ENCODE assay signal across 8 mouse cellular contexts in genomic region chr7:45233580-45234332, GRCm38 (mm10). TPM values are rescaled to one million over a fixed set of nuclear protein-coding genes. Genes with fewer than 3 reads are reported as not detected.
DNase-seq lines count a peak whose midpoint lies in the region; ATAC-seq and TF ChIP-seq lines count a peak whose summit lies in the region.

No protein-coding gene starts in this region.

- peaks cover 7% of the 10 kb centered on the region; the same call in 1 of the 2 replicates for H3K27me3 ChIP-seq in liver, embryonic 12.5 days (replicated peaks)
- H3K27me3 ChIP-seq in stomach, postnatal 0 days (ENCODE audit: control insufficient read depth, insufficient read depth, low read length): 0 out of 2 replicates have a peak, but pooled peaks cover 2% of the 10 kb centered on the region

- DNase-seq in cerebellum, adult 9-11 months: peak; percentile 32
- DNase-seq in cerebellum, adult 9-10 months: no peak
- DNase-seq in ES-E14 (ENCODE audit: low read depth, low spot score): no peak
- DNase-seq in kidney, postnatal 14 days: peak; percentile 28
- DNase-seq in stomach, postnatal 0 days (ENCODE audit: low spot score): no peak
- no peak for DNase-seq in ovary, adult 18-20 months (ENCODE audit: low spot score)

- peak overlapping the region; percentile 65; the same call in 1 of the 2 replicates for H3K9ac ChIP-seq in ES-E14 (ENCODE audit: insufficient read depth, low read depth, low read length, poor library complexity, severe bottlenecking)
- H3K9ac ChIP-seq in liver, embryonic 12.5 days: peak overlapping the region; percentile 45
- H3K9ac ChIP-seq in stomach, postnatal 0 days (ENCODE audit: low read length): 0 out of 2 replicates have a peak overlapping the region, but pooled peaks have one; percentile 1

- no peak for TF ChIP-seq EP300 in stomach, postnatal 0 days (optimal IDR thresholded peaks at IDR 0.05)

- in situ Hi-C loops in ES-E14 (cut with MboI; ENCODE audit: low sequenced_read_pairs in 2 of 2, unreplicated experiment in 2 of 2): no loop called here

- peaks cover 7 to 27% of the 10 kb centered on the region in 2 experiments for H3K4me1 ChIP-seq in ES-E14 (ENCODE audit: control insufficient read depth in 2 of 2, insufficient read depth in 2 of 2, low read length in 2 of 2, poor library complexity in 1 of 2)
- peaks cover 50% of the 10 kb centered on the region for H3K4me1 ChIP-seq in liver, embryonic 12.5 days
- peaks cover 9% of the 10 kb centered on the region; the same call in 1 of the 2 replicates for H3K4me1 ChIP-seq in stomach, postnatal 0 days (replicated peaks; ENCODE audit: control insufficient read depth, insufficient read depth)

- H3K4me3 ChIP-seq in ES-E14 (ENCODE audit: insufficient read depth in 1 of 2, low read depth in 1 of 2, low read length in 2 of 2, poor library complexity in 1 of 2, severe bottlenecking in 1 of 2): peak overlapping the region; percentile 47 to 65
- H3K4me3 ChIP-seq in liver, embryonic 12.5 days: peak overlapping the region; percentile 8; the same call in 1 of the 2 replicates
- 0 out of 2 replicates have a peak overlapping the region, but pooled peaks have one; percentile 2 for H3K4me3 ChIP-seq in stomach, postnatal 0 days (ENCODE audit: low read depth, low read length)

- ATAC-seq in frontal cortex, adult (ENCODE audit: low TSS enrichment): peak; percentile 81
- ATAC-seq in liver, embryonic 12.5 days: no peak
- ATAC-seq in stomach, postnatal 0 days (ENCODE audit: low FRiP score, low TSS enrichment): no peak

- WGBS in liver, embryonic 12.5 days (ENCODE audit: insufficient replicate concordance): 50% methylated on average over 20 of the region's 20 CpGs
- WGBS in stomach, postnatal 0 days: 40% methylated on average over 20 of the region's 20 CpGs

- H3K36me3 ChIP-seq in ES-E14 (ENCODE audit: control insufficient read depth, insufficient read depth, low read length, poor library complexity, severe bottlenecking): peaks cover 32% of the 10 kb centered on the region
- H3K36me3 ChIP-seq in liver, embryonic 12.5 days: peaks cover 19% of the 10 kb centered on the region
- H3K36me3 ChIP-seq in stomach, postnatal 0 days (ENCODE audit: control insufficient read depth, insufficient read depth, low read length): no peaks in the 10 kb centered on the region; the same call in 1 of the 2 replicates

- peak overlapping the region; percentile 59 for H3K4me2 ChIP-seq in liver, embryonic 12.5 days
- peak overlapping the region; percentile 51 for H3K4me2 ChIP-seq in stomach, postnatal 0 days (replicated peaks; ENCODE audit: low read depth)

- no peaks in the 10 kb centered on the region for H3K9me3 ChIP-seq in ES-E14 (ENCODE audit: control insufficient read depth, insufficient read depth, low read depth, low read length)
- no peaks in the 10 kb centered on the region for H3K9me3 ChIP-seq in liver, embryonic 12.5 days (replicated peaks)
- no peaks in the 10 kb centered on the region for H3K9me3 ChIP-seq in stomach, postnatal 0 days (ENCODE audit: control insufficient read depth, low read length)

- H3K27ac ChIP-seq in ES-E14 (ENCODE audit: insufficient read depth, low read depth, low read length, poor library complexity, severe bottlenecking): no peak overlapping the region
- no peak overlapping the region for H3K27ac ChIP-seq in liver, embryonic 12.5 days
- H3K27ac ChIP-seq in stomach, postnatal 0 days (replicated peaks): peak overlapping the region; percentile 4; the same call in 1 of the 2 replicates

- no peak for TF ChIP-seq CTCF in stomach, postnatal 0 days (IDR thresholded peaks at IDR 0.05; ENCODE audit: low read depth)

TF ChIP-seq in ES-E14, 5 proteins besides CTCF, POLR2A, EP300 and RAD21:
- TF ChIP-seq CHD2 (IDR thresholded peaks at IDR 0.05; ENCODE audit: low read depth, low read length): no peak
- no peak for TF ChIP-seq MAFK (IDR thresholded peaks at IDR 0.05; ENCODE audit: insufficient read depth, low read depth, low read length)
- no peak for TF ChIP-seq HCFC1 (IDR thresholded peaks at IDR 0.05; ENCODE audit: borderline replicate concordance, insufficient read depth, low read length)
- TF ChIP-seq ZC3H11A (IDR thresholded peaks at IDR 0.05; ENCODE audit: borderline replicate concordance, low read depth, low read length): no peak
- no peak for TF ChIP-seq ZNF384 (IDR thresholded peaks at IDR 0.05; ENCODE audit: low read depth, low read length)

RNA-seq across cellular contexts. Expression of gene Cd37, which starts 5.2 kb away (rescaled TPM):
- total RNA-seq in ES-E14 (2012; rRNA removed): 37.6 and 50.8 TPM in 2 replicates
- polyA plus RNA-seq in liver, embryonic 12.5 days (2016; fragmentation: Nextera tagmentation; extraction: Ambion mirVana): 14.0 and 14.6 TPM in 2 replicates
- polyA plus RNA-seq in stomach, postnatal 0 days (2015; fragmentation: Nextera tagmentation; extraction: Ambion mirVana): 1.5 and 1.8 TPM in 2 replicates

RNA-seq across cellular contexts. Expression of gene Slc6a16, which starts 7.1 kb away (rescaled TPM):
- 12.7 and 14.6 TPM in 2 replicates for total RNA-seq in ES-E14 (2012; rRNA removed)
- polyA plus RNA-seq in liver, embryonic 12.5 days (2016; fragmentation: Nextera tagmentation; extraction: Ambion mirVana): not detected in 2 replicates
- 0.07 and 0.18 TPM in 2 replicates for polyA plus RNA-seq in stomach, postnatal 0 days (2015; fragmentation: Nextera tagmentation; extraction: Ambion mirVana)

RNA-seq across cellular contexts. Expression of gene Tead2, which starts 18.2 kb away (rescaled TPM):
- 95.9 and 111 TPM in 2 replicates for total RNA-seq in ES-E14 (2012; rRNA removed)
- 23.6 and 28.2 TPM in 2 replicates for polyA plus RNA-seq in liver, embryonic 12.5 days (2016; fragmentation: Nextera tagmentation; extraction: Ambion mirVana)
- 26.8 and 29.5 TPM in 2 replicates for polyA plus RNA-seq in stomach, postnatal 0 days (2015; fragmentation: Nextera tagmentation; extraction: Ambion mirVana)

RNA-seq across cellular contexts. Expression of gene Dkkl1, which starts 21.8 kb away (rescaled TPM):
- 4.7 and 6.9 TPM in 2 replicates for total RNA-seq in ES-E14 (2012; rRNA removed)
- 1.9 and 3.0 TPM in 2 replicates for polyA plus RNA-seq in liver, embryonic 12.5 days (2016; fragmentation: Nextera tagmentation; extraction: Ambion mirVana)
- polyA plus RNA-seq in stomach, postnatal 0 days (2015; fragmentation: Nextera tagmentation; extraction: Ambion mirVana): 48.4 TPM in 2 replicates

RNA-seq across cellular contexts. Expression of gene Ccdc155, which starts 29.1 kb away (rescaled TPM):
- 2.4 and 2.7 TPM in 2 replicates for total RNA-seq in ES-E14 (2012; rRNA removed)
- polyA plus RNA-seq in liver, embryonic 12.5 days (2016; fragmentation: Nextera tagmentation; extraction: Ambion mirVana): 0.07 and 0.13 TPM in 2 replicates
- 0.07 and 0.13 TPM in 2 replicates for polyA plus RNA-seq in stomach, postnatal 0 days (2015; fragmentation: Nextera tagmentation; extraction: Ambion mirVana)

Comparison
In these comparisons a context has a peak if more than half of its experiments do, and no peak if none do; other contexts are left out.
1. DNase-seq: peak in cerebellum, adult 9-11 months (single experiment) and kidney, postnatal 14 days (single experiment); none in cerebellum, adult 9-10 months (single experiment), ES-E14 (single experiment), stomach, postnatal 0 days (single experiment) and ovary, adult 18-20 months (single experiment).
2. H3K4me3 ChIP-seq: peak in every context shown above with its lines; median percentile 56 in ES-E14; 8 in liver, embryonic 12.5 days; 2 in stomach, postnatal 0 days.
3. H3K9ac ChIP-seq: peak in every context shown above with its lines; median percentile 65 in ES-E14; 45 in liver, embryonic 12.5 days; 1 in stomach, postnatal 0 days.